Mouse (Mus musculus) bone marrow macrophage, adult 2 months (primary cell): ENCODE measurements around the gene Krt6a. TPM values are rescaled to one million over a fixed set of nuclear protein-coding genes. Genes with fewer than 3 reads are reported as not detected.

Source experiments
- H3K27ac ChIP-seq: 2 replicates; pipeline ENCODE4 v1.5.1; 2012; ENCODE audit warnings: low read depth, low read length; ENCODE audit not compliant: insufficient read depth
- H3K4me1 ChIP-seq: 2 replicates; pipeline ENCODE4 v1.6.1; 2012; ENCODE audit warnings: low read length; ENCODE audit not compliant: control insufficient read depth, insufficient read depth
- H3K4me3 ChIP-seq: 2 replicates; pipeline ENCODE4 v1.5.1; 2012; ENCODE audit warnings: mild to moderate bottlenecking, low read length, moderate library complexity; ENCODE audit not compliant: insufficient read depth
- CTCF ChIP-seq: IDR thresholded peaks from 2 replicates; pipeline ENCODE4 v1.5.1; 2012; ENCODE audit warnings: low read depth, mild to moderate bottlenecking, low read length, moderate library complexity
- POLR2A ChIP-seq: IDR thresholded peaks from 2 replicates; pipeline ENCODE4 v1.6.1; 2012; ENCODE audit warnings: mild to moderate bottlenecking, low read depth, low read length, borderline replicate concordance
- polyA plus RNA-seq: library from polyadenylated mRNA; stranded (reverse); fragments of >200 nt; gene quantifications from 2 replicates; pipeline ENCODE4 v1.2.4, GENCODE M21; 2012; ENCODE audit not compliant: missing spikeins, insufficient read depth, insufficient read length

Krt6a gene
- polyA plus RNA-seq, 1 experiment, result not detected

DNA sequence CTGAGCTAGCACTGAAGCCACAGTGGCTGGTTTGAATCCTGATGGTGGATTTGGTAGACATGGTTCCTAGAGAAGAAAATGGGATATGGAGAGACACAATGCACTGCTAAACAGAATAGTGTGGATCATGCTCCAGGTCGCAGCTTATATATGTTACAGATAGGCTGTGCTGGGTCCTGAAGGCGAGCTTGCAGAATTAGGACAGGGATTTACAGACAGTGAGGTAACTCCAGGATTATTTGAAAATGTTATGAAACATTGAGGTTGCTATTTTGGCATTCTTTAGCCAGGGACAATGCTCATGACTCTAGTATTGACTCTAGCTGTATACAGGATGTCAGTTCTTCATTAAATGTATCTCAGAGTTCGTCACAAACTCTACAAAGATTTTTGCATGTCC is 46.8 kb downstream of the Krt6a start, which contains the start of gene Gm5478:
TSS of gene Gm5478 (minus strand) at position 101 of the 400 bp plus-strand sequence.
- Histone ChIP-seq H3K4me1 (no peaks in the 10 kb centered on the region), H3K27ac (no peak within 1 kb of the TSS), H3K4me3 (no peak within 1 kb of the TSS)
- TF ChIP-seq POLR2A, result no peak
- TF ChIP-seq CTCF, result no peak

Other genes starting within 250 kb of the Krt6a start
- gene Krt88, start 246.6 kb downstream of the Krt6a start, polyA plus RNA-seq, result not detected in 2 replicates
- not detected in 2 replicates for gene Krt81, start 230.6 kb downstream of the Krt6a start, polyA plus RNA-seq
- gene Krt86, start 220.8 kb downstream of the Krt6a start, polyA plus RNA-seq, result not detected in 2 replicates
- not detected in 2 replicates for gene Krt83, start 202.8 kb downstream of the Krt6a start, polyA plus RNA-seq
- gene Gm49425, start 177.0 kb downstream of the Krt6a start, polyA plus RNA-seq, result not detected in 2 replicates
- not detected in 2 replicates for gene Krt84, start 161.5 kb downstream of the Krt6a start, polyA plus RNA-seq
- not detected in 2 replicates for gene Krt82, start 143.6 kb downstream of the Krt6a start, polyA plus RNA-seq
- not detected in 2 replicates for gene Krt90, start 131.4 kb downstream of the Krt6a start, polyA plus RNA-seq
- gene Krt75, start 120.4 kb downstream of the Krt6a start, polyA plus RNA-seq, result not detected in 2 replicates
- gene Gm5414, start 66.1 kb downstream of the Krt6a start, polyA plus RNA-seq, result not detected in 2 replicates
- not detected in 2 replicates for gene Gm5478, start 46.9 kb downstream of the Krt6a start, polyA plus RNA-seq
- not detected in 2 replicates for gene Krt6b, start 14.0 kb downstream of the Krt6a start, polyA plus RNA-seq
- gene Krt5, start 18.6 kb upstream of the Krt6a start, polyA plus RNA-seq, result 0.36 TPM in 1 of 2 replicates, not detected in the other
- gene Krt71, start 48.8 kb upstream of the Krt6a start, polyA plus RNA-seq, result not detected in 2 replicates
- not detected in 2 replicates for gene Krt72, start 92.2 kb upstream of the Krt6a start, polyA plus RNA-seq
- gene Krt73, start 108.0 kb upstream of the Krt6a start, polyA plus RNA-seq, result not detected in 2 replicates
- not detected in 2 replicates for gene Krt2, start 123.9 kb upstream of the Krt6a start, polyA plus RNA-seq
- gene Krt1, start 156.5 kb upstream of the Krt6a start, polyA plus RNA-seq, result not detected in 2 replicates
- 0.19 and 0.27 TPM in 2 replicates for gene Krt77, start 175.4 kb upstream of the Krt6a start, polyA plus RNA-seq
- gene Krt76, start 198.6 kb upstream of the Krt6a start, polyA plus RNA-seq, result not detected in 2 replicates
- not detected in 2 replicates for gene Krt4, start 230.4 kb upstream of the Krt6a start, polyA plus RNA-seq
- not detected in 2 replicates for gene Krt79, start 246.0 kb upstream of the Krt6a start, polyA plus RNA-seq